26 mouse cellular contexts compared by ENCODE assay signal in genomic region chr10:89519226-89519625, GRCm38 (mm10). TPM values are rescaled to one million over a fixed set of nuclear protein-coding genes. Genes with fewer than 3 reads are reported as not detected.
DNase-seq lines count a peak whose midpoint lies in the region; ATAC-seq and TF ChIP-seq lines count a peak whose summit lies in the region.
"Had no signal": no experiment of that assay in that cellular context is flagged by ENCODE, and none has a peak within 500 bp of the region (broad histone marks: within the 10 kb centered on the region; RNA-seq: fewer than 3 reads in every experiment).

No protein-coding gene starts in this region.

- no peak for TF ChIP-seq CTCF in liver, postnatal 0 days (IDR thresholded peaks at IDR 0.05; ENCODE audit: low read depth)

- H3K27ac ChIP-seq in brown adipose tissue, adult 24 weeks (replicated peaks; ENCODE audit: low read depth, low read length), result 0 out of 2 replicates have a peak overlapping the region, but pooled peaks have one; percentile 22
- H3K27ac ChIP-seq in liver, embryonic 11.5 days (ENCODE audit: low read depth, low read length), result no peak overlapping the region
- H3K27ac ChIP-seq in liver, postnatal 0 days (ENCODE audit: low read depth), result peak overlapping the region; percentile 64
- H3K27ac ChIP-seq: embryonic facial prominence, embryonic 10.5 days; forebrain, embryonic 10.5 days; heart, adult 2 months; heart, embryonic 13.5 days; hindbrain, embryonic 12.5 days; limb, embryonic 13.5 days; lung, embryonic 15.5 days; midbrain, embryonic 13.5 days; neural tube, embryonic 12.5 days had no signal

- H3K36me3 ChIP-seq in liver, embryonic 11.5 days (ENCODE audit: control insufficient read depth, insufficient read depth, low read length), result no peaks in the 10 kb centered on the region
- H3K36me3 ChIP-seq in liver, postnatal 0 days (replicated peaks; ENCODE audit: insufficient read depth, low read length), result peaks cover 3% of the 10 kb centered on the region; the same call in 1 of the 2 replicates
- H3K36me3 ChIP-seq: embryonic facial prominence, embryonic 10.5 days; forebrain, embryonic 10.5 days; heart, embryonic 13.5 days; hindbrain, embryonic 12.5 days; limb, embryonic 13.5 days; lung, embryonic 15.5 days; midbrain, embryonic 13.5 days; neural tube, embryonic 12.5 days had no signal

- no peak overlapping the region for H3K4me3 ChIP-seq in brown adipose tissue, adult 24 weeks (ENCODE audit: insufficient read depth, low read depth, low read length)
- H3K4me3 ChIP-seq in liver, embryonic 11.5 days (ENCODE audit: low read depth, low read length), result no peak overlapping the region
- no peak overlapping the region for H3K4me3 ChIP-seq in liver, postnatal 0 days (ENCODE audit: low read depth, low read length)
- H3K4me3 ChIP-seq: embryonic facial prominence, embryonic 10.5 days; forebrain, embryonic 10.5 days; heart, adult 2 months; heart, embryonic 13.5 days; hindbrain, embryonic 12.5 days; limb, embryonic 13.5 days; lung, embryonic 15.5 days; megakaryocyte, embryonic 14.5 days; midbrain, embryonic 13.5 days; neural tube, embryonic 12.5 days had no signal

- intact Hi-C loops in left cerebral cortex, postnatal 36 days (cut with DNase I), result no loop called here

- TF ChIP-seq EP300 in liver, postnatal 0 days (IDR thresholded peaks at IDR 0.05; ENCODE audit: low read depth), result no peak

- no peak overlapping the region for H3K9ac ChIP-seq in liver, embryonic 11.5 days (ENCODE audit: low read depth, low read length)
- H3K9ac ChIP-seq in liver, postnatal 0 days (replicated peaks), result no peak overlapping the region
- H3K9ac ChIP-seq: forebrain, postnatal 0 days; heart, embryonic 13.5 days; hindbrain, embryonic 12.5 days; limb, embryonic 13.5 days; lung, embryonic 15.5 days; midbrain, embryonic 13.5 days; neural tube, embryonic 12.5 days had no signal

- H3K4me1 ChIP-seq in brown adipose tissue, adult 24 weeks (ENCODE audit: control insufficient read depth, insufficient read depth, insufficient read length, low read length), result peaks cover 2% of the 10 kb centered on the region; the same call in 1 of the 2 replicates
- H3K4me1 ChIP-seq in liver, embryonic 11.5 days (replicated peaks; ENCODE audit: control insufficient read depth, insufficient read depth, low read length), result peaks cover 4% of the 10 kb centered on the region; the same call in 1 of the 2 replicates
- H3K4me1 ChIP-seq in liver, postnatal 0 days (ENCODE audit: insufficient read depth), result peaks cover 14% of the 10 kb centered on the region
- H3K4me1 ChIP-seq: embryonic facial prominence, embryonic 10.5 days; hindbrain, embryonic 12.5 days; limb, embryonic 13.5 days; lung, embryonic 15.5 days; midbrain, embryonic 13.5 days; neural tube, embryonic 12.5 days had no signal

- peak; percentile 17 for DNase-seq in adrenal gland, adult 2 months
- DNase-seq in adrenal gland, adult 8-10 months, result no peak
- no peak for DNase-seq in liver, embryonic 11.5 days (ENCODE audit: low spot score)
- peak; percentile 31 for DNase-seq in liver, postnatal 0 days
- DNase-seq in left cerebral cortex, postnatal 36 days (ENCODE audit: low spot score in 2 of 2), result no peak
- DNase-seq in embryo, embryonic 10 days (ENCODE audit: low spot score), result no peak
- DNase-seq: cerebellum, adult 8-10 months; forebrain, postnatal 0 days; gastrocnemius, postnatal 14 days; heart, adult 2 months; heart, postnatal 14 days; layer of hippocampus, postnatal 36 days; lung, postnatal 36 days; right cerebral cortex, postnatal 14 days; spleen, adult 18-20 months; thymus, postnatal 25 days had no signal

- no peaks in the 10 kb centered on the region for H3K27me3 ChIP-seq in liver, embryonic 11.5 days (replicated peaks; ENCODE audit: control insufficient read depth, insufficient read depth, low read length)
- no peaks in the 10 kb centered on the region for H3K27me3 ChIP-seq in liver, postnatal 0 days (ENCODE audit: insufficient read depth, low read length)
- H3K27me3 ChIP-seq: heart, embryonic 13.5 days; hindbrain, embryonic 12.5 days; limb, embryonic 13.5 days; lung, embryonic 15.5 days; megakaryocyte, embryonic 14.5 days; midbrain, embryonic 13.5 days; neural tube, embryonic 12.5 days had no signal

- 75% methylated on average over 4 of the region's 4 CpGs for WGBS in liver, embryonic 11.5 days
- WGBS in liver, postnatal 0 days (ENCODE audit: insufficient replicate concordance), result 51% methylated on average over 4 of the region's 4 CpGs

- peak; percentile 41; the same call in 1 of the 2 replicates for ATAC-seq in liver, embryonic 11.5 days (replicated peaks; ENCODE audit: low FRiP score)
- peak; percentile 84 for ATAC-seq in liver, postnatal 0 days
- ATAC-seq: forebrain, postnatal 0 days; midbrain, embryonic 13.5 days had no signal

- no peaks in the 10 kb centered on the region for H3K9me3 ChIP-seq in liver, embryonic 11.5 days (ENCODE audit: control insufficient read depth, low read length)
- H3K9me3 ChIP-seq in liver, postnatal 0 days (ENCODE audit: low read length), result no peaks in the 10 kb centered on the region
- H3K9me3 ChIP-seq: embryonic facial prominence, embryonic 10.5 days; forebrain, embryonic 10.5 days; heart, embryonic 13.5 days; hindbrain, embryonic 12.5 days; limb, embryonic 13.5 days; lung, embryonic 15.5 days; megakaryocyte, embryonic 14.5 days; midbrain, embryonic 13.5 days; neural tube, embryonic 12.5 days had no signal

- H3K4me2 ChIP-seq in liver, embryonic 11.5 days, result no peak overlapping the region
- no peak overlapping the region for H3K4me2 ChIP-seq in liver, postnatal 0 days (ENCODE audit: low read depth, low read length)
- H3K4me2 ChIP-seq: heart, embryonic 13.5 days; hindbrain, embryonic 12.5 days; limb, embryonic 13.5 days; lung, embryonic 15.5 days; midbrain, embryonic 13.5 days; neural tube, embryonic 12.5 days had no signal

RNA-seq across cellular contexts. Expression of gene Nr1h4, which starts 14.2 kb away (rescaled TPM):
- total RNA-seq in adrenal gland, adult 2 months (2021), result 10 to 100 TPM; 20.3 to 23.5 TPM
- polyA plus RNA-seq in adrenal gland, adult 2 months (2012; rRNA removed), result 6.3 and 8.4 TPM in 2 replicates
- 10 to 100 TPM; 26.7 to 38.1 (median 32.2) TPM for total RNA-seq in adrenal gland, adult 8-10 months (2022)
- polyA plus RNA-seq in brown adipose tissue, adult 24 weeks (2012; ENCODE audit: insufficient read depth, insufficient read length, missing spikeins), result 0.67 and 1.5 TPM in 2 replicates
- 0.99 and 1.9 TPM in 2 replicates for polyA plus RNA-seq in liver, embryonic 11.5 days (2014; fragmentation: Nextera tagmentation; extraction: Ambion mirVana)
- 35.9 and 43.5 TPM in 2 replicates for polyA plus RNA-seq in liver, postnatal 0 days (2015; fragmentation: Nextera tagmentation; extraction: Ambion mirVana)
- total RNA-seq in left cerebral cortex, postnatal 36 days (2021), result not detected
- total RNA-seq: forebrain, postnatal 0 days; gastrocnemius, postnatal 14 days had no signal
- polyA plus RNA-seq: embryonic facial prominence, embryonic 10.5 days; forebrain, embryonic 10.5 days; forebrain, postnatal 0 days; hindbrain, embryonic 12.5 days; limb, embryonic 13.5 days; midbrain, embryonic 13.5 days; neural tube, embryonic 12.5 days had no signal

Comparison
In these comparisons a context has a peak if more than half of its experiments do, and no peak if none do; other contexts are left out.
1. DNase-seq: peak in adrenal gland, adult 2 months (single experiment) and liver, postnatal 0 days (single experiment); none in adrenal gland, adult 8-10 months (single experiment), liver, embryonic 11.5 days (single experiment), left cerebral cortex, postnatal 36 days (0 of 2) and embryo, embryonic 10 days (single experiment).